Mouse (Mus musculus): ENCODE results near the gene Nfib.

Nfib gene

GRCm38 (mm10) chr4:82540466-82540990, 165.0 kb downstream of the Nfib start:
- CTCF ChIA-PET: no interaction called here

DNA sequence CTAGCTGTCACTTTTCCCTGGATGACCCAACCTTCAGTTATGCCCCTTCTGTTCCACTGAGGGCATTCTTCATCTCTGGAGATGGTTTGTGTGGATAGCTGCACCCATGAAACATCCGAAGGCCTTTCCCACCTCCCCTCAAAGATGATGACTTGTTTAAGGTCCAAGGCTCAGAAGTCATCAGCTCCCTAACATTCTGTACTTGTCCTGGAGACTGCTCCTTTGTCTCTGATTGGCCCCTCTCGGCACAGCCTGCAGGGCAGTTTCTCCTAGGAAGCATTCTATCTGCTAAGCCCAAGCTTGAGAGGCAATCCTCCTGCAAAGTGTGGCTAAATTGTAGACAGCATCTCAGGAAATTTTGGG, 165.5 kb downstream of the Nfib start:
- CTCF ChIA-PET: no interaction called here

DNA sequence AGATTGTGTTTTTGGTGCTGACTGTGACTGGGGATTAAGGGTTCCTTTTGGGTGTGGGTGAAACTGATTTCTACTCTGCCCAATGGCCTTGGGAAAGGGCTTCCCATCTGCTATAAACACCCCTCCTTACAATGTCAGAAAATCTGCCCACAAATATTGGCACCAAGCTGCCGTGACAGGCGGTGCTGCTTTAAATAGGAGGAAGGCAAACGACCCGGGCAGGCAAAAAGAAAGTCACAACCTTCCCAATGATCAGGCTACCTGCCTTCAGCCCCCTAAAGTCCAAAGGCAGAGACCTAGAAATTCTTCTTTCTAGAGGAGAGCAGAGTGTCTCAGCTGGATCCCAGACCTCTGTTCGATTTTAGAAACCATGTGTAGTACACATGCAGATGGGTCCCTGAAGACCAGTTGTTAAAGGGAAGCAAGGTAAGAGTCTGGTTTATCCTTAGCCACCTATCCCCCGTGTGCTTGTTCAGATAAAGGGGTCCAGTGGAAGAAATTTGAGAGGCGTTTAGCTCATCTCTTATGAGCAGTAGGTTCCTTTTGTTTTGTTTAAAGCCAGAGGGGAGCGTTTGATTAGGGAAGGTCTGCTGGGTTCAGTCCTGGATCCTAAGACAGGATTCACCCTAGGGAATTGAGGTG, 166.0 kb downstream of the Nfib start:
- CTCF ChIA-PET: no interaction called here

- CTCF ChIA-PET: no interaction called here
These were observed 166.7 kb downstream of the Nfib start for GRCm38 (mm10) chr4:82538815-82539214.

GRCm38 (mm10) chr4:82538069-82538811, 167.3 kb downstream of the Nfib start:
- CTCF ChIA-PET: no interaction called here

- CTCF ChIA-PET: no interaction called here
These were observed 168.1 kb downstream of the Nfib start for GRCm38 (mm10) chr4:82537279-82537967.

DNA sequence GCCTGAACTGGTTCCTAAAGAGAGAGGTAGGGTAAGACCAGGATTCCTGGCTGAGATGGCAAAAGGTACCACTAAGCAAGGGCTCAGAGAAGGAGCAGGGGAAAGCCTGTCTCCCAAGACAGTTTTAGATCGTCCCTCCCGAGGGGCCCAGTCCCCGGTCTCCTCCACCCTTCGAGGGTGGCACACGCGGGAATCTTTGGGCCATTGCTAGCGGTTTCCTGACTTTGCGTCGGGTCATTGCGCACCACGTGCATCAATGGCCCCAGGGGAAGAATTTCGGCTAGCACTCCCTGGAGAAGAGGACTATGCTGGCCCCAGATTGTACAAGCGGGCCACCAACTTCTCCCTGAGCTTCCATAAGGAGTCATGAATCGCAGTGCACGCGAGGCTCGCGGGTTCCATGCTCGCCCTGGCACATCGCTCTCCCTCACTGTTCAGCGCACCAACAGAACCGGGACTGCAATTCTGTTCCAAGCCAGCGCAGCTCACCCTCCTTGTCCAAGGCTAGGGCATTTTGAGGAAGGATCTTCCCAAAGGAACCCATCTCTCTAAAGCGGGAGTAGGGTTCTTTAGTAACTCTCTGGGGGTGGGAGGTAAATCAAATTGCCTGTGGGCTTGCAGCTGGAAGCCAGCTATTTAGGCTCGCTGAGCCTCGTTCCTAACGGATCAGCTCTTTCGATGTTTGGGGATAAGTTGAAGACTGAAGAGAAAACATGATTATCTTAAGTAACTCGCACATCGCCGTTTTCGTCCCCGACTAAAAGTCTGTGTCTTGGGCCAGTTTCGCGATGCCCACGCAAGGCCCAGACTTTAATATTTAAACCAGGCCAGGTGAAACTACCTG, 168.9 kb downstream of the Nfib start:
- CTCF ChIA-PET: no interaction called here

- CTCF ChIA-PET: no interaction called here
These were observed 169.7 kb downstream of the Nfib start for GRCm38 (mm10) chr4:82535606-82536434.

DNA sequence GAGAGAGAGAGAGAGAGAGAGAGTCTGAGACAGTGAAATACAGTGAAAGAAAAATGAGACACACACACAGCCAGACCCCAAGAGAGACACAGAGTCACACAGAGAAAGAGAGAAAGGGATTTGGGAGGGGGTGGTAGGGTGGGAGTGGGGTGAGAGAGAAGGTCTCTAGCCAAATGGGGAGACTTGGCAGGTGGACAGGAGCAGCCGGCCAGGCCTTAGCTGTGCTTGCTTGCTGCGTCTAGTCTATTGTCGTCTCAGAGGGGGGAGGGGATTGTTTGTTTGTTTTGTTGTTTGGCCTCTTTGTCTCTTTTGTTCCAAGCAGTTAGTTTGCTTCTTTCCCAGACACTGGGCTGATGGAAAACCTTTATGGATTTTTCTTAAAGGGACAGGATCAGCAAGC, 172.3 kb downstream of the Nfib start:
- CTCF ChIA-PET: no interaction called here

DNA sequence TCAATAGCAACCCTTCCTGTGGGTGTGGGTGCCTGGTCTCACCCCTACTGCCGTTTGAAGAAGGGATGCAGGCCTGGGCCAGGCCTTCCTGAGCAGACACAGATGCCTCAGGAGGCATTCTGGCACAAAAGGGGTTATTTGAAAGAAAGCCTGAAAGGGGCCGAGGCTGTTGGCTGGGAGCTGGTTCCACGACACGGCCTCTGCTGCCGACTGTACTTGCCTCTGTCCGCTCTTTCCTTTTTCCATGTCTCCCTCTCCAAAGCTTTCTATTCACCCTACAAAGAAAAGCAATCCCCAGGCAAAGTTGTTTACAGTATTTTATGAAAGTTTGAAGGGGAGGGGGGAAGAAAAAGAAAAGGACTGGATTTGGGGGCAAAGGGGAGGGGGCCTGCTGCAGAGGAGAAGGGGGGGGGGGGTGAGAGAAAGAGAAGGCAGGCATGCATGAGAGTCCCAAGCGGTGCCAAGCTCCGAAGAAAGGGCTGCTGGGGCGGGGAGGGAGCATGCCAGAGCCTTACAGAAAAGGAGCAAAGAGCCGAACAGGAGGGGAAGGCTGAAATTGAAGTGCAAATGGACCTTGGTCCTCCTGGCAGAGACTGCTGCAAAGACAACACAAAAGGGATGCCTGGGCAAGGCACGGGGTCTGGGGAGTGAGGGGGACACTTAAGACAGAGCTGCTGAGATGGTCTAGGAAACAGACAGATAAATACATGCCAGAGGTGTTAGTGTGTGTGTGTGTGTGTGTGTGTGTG, 172.9 kb downstream of the Nfib start:
- CTCF ChIA-PET: no interaction called here

- CTCF ChIA-PET: no interaction called here
These were observed 173.6 kb downstream of the Nfib start for GRCm38 (mm10) chr4:82531977-82532376.

- CTCF ChIA-PET: no interaction called here
These were observed 174.6 kb downstream of the Nfib start for GRCm38 (mm10) chr4:82530875-82531353.

DNA sequence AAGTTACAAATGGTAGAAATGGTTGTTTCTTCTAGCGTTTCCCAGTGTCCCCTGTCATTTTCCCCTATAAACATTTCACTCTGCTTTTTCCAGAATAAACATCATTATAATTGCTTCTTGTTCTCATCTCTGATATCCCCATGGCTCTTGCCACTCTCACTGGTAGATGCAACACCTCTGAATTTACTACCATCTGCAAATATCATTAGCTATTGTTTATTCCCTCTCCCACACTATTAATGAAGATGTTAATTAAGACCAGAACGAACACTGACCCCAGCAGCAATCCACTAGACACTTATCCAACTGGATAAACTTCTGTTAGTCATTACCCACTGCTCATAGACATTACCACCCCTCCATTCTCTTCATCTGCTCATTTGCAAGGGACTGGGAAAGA, 176.6 kb downstream of the Nfib start:
- CTCF ChIA-PET: no interaction called here

DNA sequence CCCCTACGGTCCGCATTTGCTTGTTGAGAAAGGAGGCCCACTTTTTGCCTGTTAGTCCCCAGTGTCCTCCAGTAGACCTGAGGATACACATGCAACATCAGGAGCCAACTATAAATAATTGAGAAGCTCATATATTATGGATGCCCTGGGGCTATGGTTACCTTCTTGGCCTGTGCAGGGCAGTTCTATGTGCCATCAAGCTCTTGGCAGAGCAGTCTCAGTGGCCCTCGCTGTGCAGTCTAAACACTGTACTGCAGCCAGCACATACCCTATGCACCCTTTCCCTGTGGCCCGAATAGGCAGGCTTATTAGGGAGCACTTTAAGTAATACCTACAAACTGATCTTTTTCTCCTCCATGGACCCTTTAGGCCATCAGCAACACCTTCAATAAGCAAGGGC, 185.6 kb downstream of the Nfib start:
- CTCF ChIA-PET: no interaction called here

DNA sequence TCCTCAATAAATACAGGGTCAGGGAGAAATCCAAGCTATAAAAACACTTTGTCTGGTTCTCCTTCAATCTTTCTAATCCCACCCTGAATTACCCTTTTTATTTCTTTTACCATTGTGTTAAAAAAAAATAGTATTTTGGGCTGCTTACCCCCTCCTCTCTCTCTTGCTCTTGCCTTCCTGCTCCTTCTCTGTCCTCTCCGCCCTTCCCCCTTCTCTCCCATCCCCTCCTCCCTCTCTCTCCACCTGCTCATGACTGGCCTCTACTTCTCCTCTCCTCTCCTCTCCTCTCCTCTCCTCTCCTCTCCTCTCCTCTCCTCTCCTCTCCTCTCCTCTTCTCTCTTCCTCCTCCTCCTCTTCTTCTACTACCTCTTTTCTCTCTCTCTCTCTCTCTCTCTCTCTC, 187.4 kb downstream of the Nfib start:
- CTCF ChIA-PET: no interaction called here

- CTCF ChIA-PET: no interaction called here
These were observed 188.2 kb downstream of the Nfib start for GRCm38 (mm10) chr4:82517311-82517710.

- CTCF ChIA-PET: no interaction called here
These were observed 189.2 kb downstream of the Nfib start for GRCm38 (mm10) chr4:82516211-82516795.

DNA sequence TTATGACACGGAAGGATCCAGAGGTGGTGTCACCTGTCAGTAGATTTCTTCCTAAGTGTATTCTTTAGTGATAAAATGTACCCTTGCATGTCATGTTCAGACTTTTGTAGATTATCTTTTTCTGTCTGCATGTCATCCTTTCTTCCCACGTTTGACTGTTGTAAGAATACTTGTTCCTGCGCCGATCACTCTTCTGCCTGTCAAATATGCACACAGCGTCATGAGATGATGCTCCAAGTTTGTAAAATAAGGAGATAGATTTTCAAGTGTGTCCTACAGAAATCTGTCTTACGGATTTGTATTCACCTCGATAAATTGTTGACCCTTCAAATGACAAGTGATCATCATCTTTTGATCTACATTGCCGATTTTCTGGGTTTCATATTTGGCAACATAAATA, 190.6 kb downstream of the Nfib start:
- CTCF ChIA-PET: no interaction called here

DNA sequence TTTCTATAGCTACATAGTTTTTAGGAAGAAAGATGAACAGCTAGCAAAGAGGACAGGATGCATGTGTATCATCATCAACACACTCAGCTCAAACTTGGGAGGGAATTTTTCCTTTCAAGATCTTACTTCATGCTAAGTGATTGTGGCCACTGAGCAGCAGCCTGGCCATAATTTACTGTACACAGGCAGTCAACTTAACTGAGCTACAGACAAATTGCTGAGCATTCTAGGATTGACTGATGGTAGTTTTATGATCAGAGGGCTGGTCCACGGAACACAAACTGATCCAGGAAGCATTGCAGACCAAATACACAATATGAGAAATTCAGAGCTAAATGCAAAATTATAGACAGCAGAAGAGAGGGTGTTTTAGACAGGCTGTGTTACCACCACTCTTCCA, 191.2 kb downstream of the Nfib start:
- CTCF ChIA-PET: no interaction called here

DNA sequence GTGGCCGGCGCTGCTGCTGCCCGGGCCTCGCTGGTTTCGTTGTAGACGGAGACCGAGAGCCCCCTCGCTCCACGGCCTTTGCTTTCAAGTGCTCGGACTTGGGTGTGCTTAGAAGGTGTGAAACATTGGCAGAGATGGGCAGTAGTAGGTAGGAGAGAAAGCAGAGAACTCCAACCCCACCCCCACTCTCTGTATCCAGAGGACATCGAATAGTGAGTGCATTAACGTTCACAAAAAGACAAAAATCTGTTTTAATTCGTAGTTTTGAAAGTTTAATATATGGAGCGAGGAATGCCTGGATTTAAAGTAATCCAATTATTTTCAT, 192.2 kb downstream of the Nfib start:
- CTCF ChIA-PET: no interaction called here

Data from spleen, embryonic (tissue).